Mouse (Mus musculus): ENCODE data around the gene Cmtm2b. TPM values are rescaled to one million over a fixed set of nuclear protein-coding genes. Genes with fewer than 3 reads are reported as not detected.

Gene Cmtm2b
- total and polyA plus RNA-seq, 2 experiments from 2014 or later, result not detected

DNA sequence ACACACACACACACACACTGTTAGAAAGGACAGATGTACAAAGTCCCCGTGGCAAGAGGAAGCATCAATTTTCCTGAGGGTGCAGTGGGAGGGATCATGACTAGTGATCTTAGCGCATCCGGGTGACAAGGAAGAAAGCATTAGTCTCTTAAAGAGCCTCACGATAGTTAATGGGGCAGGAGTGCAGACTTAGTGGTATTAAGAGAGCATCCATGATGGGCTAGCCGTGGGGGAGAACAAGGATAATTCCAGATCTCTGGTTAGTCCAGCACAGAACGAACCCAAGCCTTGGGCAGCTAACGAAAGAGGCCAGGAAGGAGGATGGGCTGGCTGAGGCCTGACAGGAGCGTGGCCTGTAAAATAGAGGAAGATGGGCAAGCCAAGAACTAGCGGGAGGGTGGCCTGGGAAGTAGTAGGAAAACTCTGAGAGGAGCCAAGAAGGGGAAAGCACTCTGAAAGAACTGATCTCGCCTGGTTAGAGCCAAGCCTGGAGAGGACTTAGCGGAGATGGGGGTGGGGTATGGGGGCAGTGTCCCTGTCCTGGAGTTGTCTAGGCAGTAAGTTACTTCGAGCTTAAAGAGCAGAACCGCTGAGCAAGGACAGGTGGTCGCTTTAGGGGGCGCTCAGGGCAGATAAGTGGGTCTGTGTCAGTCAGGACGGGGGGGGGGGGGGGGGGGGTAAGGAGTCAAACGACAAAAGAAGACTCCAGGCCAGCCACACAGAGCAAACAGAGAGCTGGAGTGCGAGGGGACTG, 17.4 kb downstream of the Cmtm2b start, which contains the start of gene Cmtm3:
Gene Cmtm3, plus strand, starts transcription at position 182 of the 754 bp plus-strand sequence.
- Histone ChIP-seq H3K4me2 (ENCODE audit: low read depth, low read length) (peak within 1 kb of the TSS; percentile 92), H3K27me3 (ENCODE audit: insufficient read depth, low read length) (no peaks in the 10 kb centered on the region), H3K9me3 (ENCODE audit: low read length) (no peaks in the 10 kb centered on the region), H3K27ac (peak within 1 kb of the TSS; percentile 79; the same call in 1 of the 2 replicates), H3K9ac (replicated peaks; ENCODE audit: low read length) (peak within 1 kb of the TSS; percentile 70), H3K4me3 (ENCODE audit: low read length) (peak within 1 kb of the TSS; percentile 60), H3K4me1 (ENCODE audit: insufficient read depth, low read length) (no peaks in the 10 kb centered on the region), H3K36me3 (ENCODE audit: insufficient read depth, low read length) (no peaks in the 10 kb centered on the region)
- ATAC-seq (peak; percentile 15; the same call in 1 of the 2 replicates), DNase-seq (ENCODE audit: low spot score) (peak; percentile 56)
- WGBS, result 14% methylated on average over 17 of the region's 18 CpGs
- no peak for TF ChIP-seq CTCF (IDR thresholded peaks at IDR 0.05; ENCODE audit: low read depth)

DNA sequence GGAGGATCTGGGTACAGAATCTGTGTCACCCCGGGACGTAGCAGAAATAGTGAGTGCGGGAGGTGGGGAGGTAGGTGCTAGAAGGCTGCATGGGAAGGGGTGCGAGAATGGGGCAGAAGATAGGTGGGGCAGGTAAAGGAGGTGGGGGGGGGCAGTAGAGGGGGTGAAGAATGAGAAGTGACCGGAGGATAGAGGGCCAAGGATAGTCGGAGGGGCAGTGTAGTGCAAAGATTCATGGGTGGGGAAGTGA, 17.9 kb downstream of the Cmtm2b start:
- no peak for TF ChIP-seq CTCF (IDR thresholded peaks at IDR 0.05; ENCODE audit: low read depth)
- no peak; the same call in 1 of the 2 replicates for ATAC-seq
- Histone ChIP-seq H3K9ac (replicated peaks; ENCODE audit: low read length) (peak overlapping the region; percentile 70), H3K36me3 (ENCODE audit: insufficient read depth, low read length) (no peaks in the 10 kb centered on the region), H3K27me3 (ENCODE audit: insufficient read depth, low read length) (no peaks in the 10 kb centered on the region), H3K4me3 (ENCODE audit: low read length) (peak overlapping the region; percentile 60), H3K27ac (peak overlapping the region; percentile 79; the same call in 1 of the 2 replicates), H3K9me3 (ENCODE audit: low read length) (no peaks in the 10 kb centered on the region), H3K4me2 (ENCODE audit: low read depth, low read length) (peak overlapping the region; percentile 92), H3K4me1 (ENCODE audit: insufficient read depth, low read length) (no peaks in the 10 kb centered on the region)
- WGBS, result under 1% methylated on average over 6 of the region's 6 CpGs
- no peak for DNase-seq (ENCODE audit: low spot score)

DNA sequence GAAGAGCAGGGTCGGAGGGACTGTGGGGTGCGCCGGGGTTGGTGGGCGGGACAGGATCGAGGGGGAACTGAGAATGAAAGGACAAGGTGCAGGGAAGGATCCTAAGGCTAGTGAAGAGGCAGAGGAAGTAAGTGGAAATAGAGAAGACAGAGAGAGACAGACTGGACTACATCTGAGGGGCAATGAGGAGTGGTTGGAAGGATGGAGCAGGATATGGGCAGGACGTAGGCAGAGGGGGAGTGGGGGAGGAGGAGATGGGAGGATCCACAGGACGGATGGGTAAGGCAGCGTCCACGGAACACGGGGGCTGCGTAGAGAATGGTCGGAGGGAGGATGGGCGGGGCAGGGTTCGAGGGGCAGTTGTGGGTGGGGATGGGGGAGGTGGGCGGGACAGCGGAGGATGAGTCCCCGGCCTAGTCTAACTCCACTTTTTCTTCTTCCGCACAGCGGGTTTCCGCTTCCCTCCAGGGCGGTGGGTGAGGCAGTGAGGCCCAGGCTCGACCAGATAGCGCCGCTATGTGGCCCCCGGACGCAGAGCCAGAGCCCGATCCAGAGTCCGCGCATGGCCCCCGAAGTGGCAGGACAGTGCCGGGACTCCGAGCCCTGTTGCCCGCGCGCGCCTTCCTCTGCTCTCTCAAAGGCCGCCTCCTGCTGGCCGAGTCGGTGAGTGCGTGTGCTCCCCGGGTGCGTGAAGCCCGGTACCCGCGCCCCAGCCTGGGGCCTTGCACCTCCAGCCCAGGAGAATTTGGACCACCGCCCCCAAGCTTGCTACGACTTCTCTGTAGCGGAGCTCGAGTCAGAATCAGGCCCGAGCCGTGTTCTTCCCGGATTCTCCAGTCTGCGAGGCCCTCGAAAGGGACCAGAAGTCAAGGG, 18.4 kb downstream of the Cmtm2b start:
- H3K4me2 ChIP-seq (ENCODE audit: low read depth, low read length), result peak overlapping the region; percentile 92
- H3K9me3 ChIP-seq (ENCODE audit: low read length), result no peaks in the 10 kb centered on the region
- ATAC-seq (peak; percentile 82), DNase-seq (ENCODE audit: low spot score) (peak; percentile 78)
- TF ChIP-seq CTCF (IDR thresholded peaks at IDR 0.05; ENCODE audit: low read depth), result peak; percentile 74
- H3K36me3 ChIP-seq (ENCODE audit: insufficient read depth, low read length), result no peaks in the 10 kb centered on the region
- no peaks in the 10 kb centered on the region for H3K4me1 ChIP-seq (ENCODE audit: insufficient read depth, low read length)
- H3K27ac ChIP-seq, result peak overlapping the region; percentile 79
- under 1% methylated on average over 48 of the region's 54 CpGs for WGBS
- H3K4me3 ChIP-seq (ENCODE audit: low read length), result peak overlapping the region; percentile 60
- H3K9ac ChIP-seq (replicated peaks; ENCODE audit: low read length), result peak overlapping the region; percentile 70
- H3K27me3 ChIP-seq (ENCODE audit: insufficient read depth, low read length), result no peaks in the 10 kb centered on the region

DNA sequence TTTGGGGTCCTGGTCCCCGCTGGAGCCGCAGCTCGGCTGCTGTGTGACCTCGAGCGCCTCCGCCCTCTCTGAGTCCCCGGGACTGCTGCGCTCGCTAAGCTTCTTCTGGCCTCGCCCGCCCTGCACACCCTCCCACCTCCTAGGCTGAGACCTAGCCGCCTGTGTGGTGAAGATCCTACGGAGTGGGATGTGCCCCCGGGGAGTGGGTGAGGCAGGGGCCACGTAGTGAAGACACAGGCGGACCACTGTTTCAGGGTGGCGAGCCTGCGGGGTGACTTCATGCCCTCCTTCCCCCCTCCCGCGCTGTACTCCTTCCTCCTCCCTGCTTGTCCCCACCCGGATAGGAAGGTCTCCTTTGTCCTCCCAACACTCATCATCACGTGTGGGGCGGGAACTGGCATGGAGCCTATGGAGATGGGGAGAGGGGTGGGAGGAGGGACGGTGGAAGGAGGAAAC, 19.1 kb downstream of the Cmtm2b start:
- H3K27ac ChIP-seq, result peak overlapping the region; percentile 79
- H3K4me3 ChIP-seq (ENCODE audit: low read length), result peak overlapping the region; percentile 60
- ATAC-seq, result peak; percentile 68
- TF ChIP-seq CTCF (IDR thresholded peaks at IDR 0.05; ENCODE audit: low read depth), result no peak
- no peaks in the 10 kb centered on the region for H3K36me3 ChIP-seq (ENCODE audit: insufficient read depth, low read length)
- H3K9ac ChIP-seq (replicated peaks; ENCODE audit: low read length), result peak overlapping the region; percentile 70
- no peaks in the 10 kb centered on the region for H3K27me3 ChIP-seq (ENCODE audit: insufficient read depth, low read length)
- WGBS, result 1% methylated on average over 23 of the region's 24 CpGs
- peak overlapping the region; percentile 92 for H3K4me2 ChIP-seq (ENCODE audit: low read depth, low read length)
- DNase-seq (ENCODE audit: low spot score), result peak; percentile 85
- H3K4me1 ChIP-seq (ENCODE audit: insufficient read depth, low read length), result no peaks in the 10 kb centered on the region
- H3K9me3 ChIP-seq (ENCODE audit: low read length), result no peaks in the 10 kb centered on the region

DNA sequence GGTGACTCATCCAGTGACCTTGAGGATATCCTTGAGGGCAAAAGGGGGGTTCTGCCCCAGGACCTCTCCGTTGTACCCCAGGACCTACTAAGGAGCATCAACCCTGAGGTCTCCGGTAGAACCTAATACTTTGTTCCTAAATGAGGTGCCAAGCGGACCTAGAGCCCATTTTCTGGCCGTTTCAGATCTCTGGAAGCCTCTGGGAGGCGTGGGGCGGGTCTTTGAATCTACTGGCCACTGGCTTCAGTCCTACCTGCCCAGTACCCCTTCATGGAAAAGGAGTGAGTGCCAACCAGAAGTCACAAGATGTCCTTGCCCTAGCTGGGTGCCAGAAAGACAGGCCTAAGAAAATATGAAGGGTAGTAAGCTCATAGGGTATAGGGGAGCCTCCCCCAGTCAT, 19.6 kb downstream of the Cmtm2b start:
- 48% methylated on average over 6 of the region's 6 CpGs for WGBS
- Histone ChIP-seq H3K27me3 (ENCODE audit: insufficient read depth, low read length) (no peaks in the 10 kb centered on the region), H3K36me3 (ENCODE audit: insufficient read depth, low read length) (no peaks in the 10 kb centered on the region), H3K27ac (peak overlapping the region; percentile 48; the same call in 1 of the 2 replicates), H3K9me3 (ENCODE audit: low read length) (no peaks in the 10 kb centered on the region), H3K9ac (replicated peaks; ENCODE audit: low read length) (no peak overlapping the region; the same call in 1 of the 2 replicates), H3K4me2 (ENCODE audit: low read depth, low read length) (peak overlapping the region; percentile 92), H3K4me1 (ENCODE audit: insufficient read depth, low read length) (no peaks in the 10 kb centered on the region), H3K4me3 (ENCODE audit: low read length) (peak overlapping the region; percentile 60; the same call in 1 of the 2 replicates)
- ATAC-seq, result no peak
- no peak for TF ChIP-seq CTCF (IDR thresholded peaks at IDR 0.05; ENCODE audit: low read depth)
- no peak for DNase-seq (ENCODE audit: low spot score)

DNA sequence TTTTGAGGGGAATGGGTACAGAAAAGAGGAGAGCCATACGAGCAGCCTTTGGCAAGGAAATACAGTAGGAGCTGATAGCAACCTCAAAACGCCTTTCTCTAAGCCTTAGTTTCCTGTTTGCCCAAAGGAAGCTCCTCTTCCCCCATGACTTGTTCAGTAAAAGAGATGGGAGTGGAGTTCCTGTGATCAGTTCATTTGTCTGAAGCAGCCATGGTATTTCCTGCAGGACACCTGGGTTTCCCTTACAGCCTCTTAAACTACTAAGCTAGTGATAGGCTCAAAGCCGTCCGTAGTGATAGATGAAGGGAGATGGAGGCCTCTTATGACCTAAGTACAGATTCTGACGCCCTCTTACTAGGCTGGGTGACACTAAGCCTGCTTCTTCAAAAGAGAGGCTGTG, 20.4 kb downstream of the Cmtm2b start:
- H3K4me1 ChIP-seq (ENCODE audit: insufficient read depth, low read length), result no peaks in the 10 kb centered on the region
- H3K27me3 ChIP-seq (ENCODE audit: insufficient read depth, low read length), result no peaks in the 10 kb centered on the region
- 88% methylated on average over 5 of the region's 5 CpGs for WGBS

More for the DNA sequence above, 20.4 kb downstream of the Cmtm2b start:
- H3K36me3 ChIP-seq (ENCODE audit: insufficient read depth, low read length), result no peaks in the 10 kb centered on the region; the same call in 1 of the 2 replicates
- no peak overlapping the region for H3K9ac ChIP-seq (replicated peaks; ENCODE audit: low read length)
- H3K9me3 ChIP-seq (ENCODE audit: low read length), result no peaks in the 10 kb centered on the region
- no peak overlapping the region for H3K4me3 ChIP-seq (ENCODE audit: low read length)
- no peak for TF ChIP-seq CTCF (IDR thresholded peaks at IDR 0.05; ENCODE audit: low read depth)
- DNase-seq (ENCODE audit: low spot score), result no peak
- H3K4me2 ChIP-seq (ENCODE audit: low read depth, low read length), result no peak overlapping the region
- no peak for ATAC-seq
- H3K27ac ChIP-seq, result no peak overlapping the region

Measured in hindbrain, postnatal 0 days (tissue).